Mouse (Mus musculus) frontal cortex, postnatal 25 days (tissue): ENCODE measurements around the gene Dnah1.

Experiments
- DNase-seq, 2 experiments: peaks; one replicate each; pipeline ENCODE4 v3.0.0; 2022; ENCODE audit warnings: low spot score in 2 of 2

The Dnah1 gene

GRCm38 (mm10) chr14:31317754-31318153 is 5.9 kb downstream of the Dnah1 start:
- no peak for DNase-seq

- DNase-seq, result no peak
These were observed 7.1 kb downstream of the Dnah1 start for GRCm38 (mm10) chr14:31316613-31317012.

- no peak for DNase-seq
These were observed 10.5 kb downstream of the Dnah1 start for GRCm38 (mm10) chr14:31313192-31313591.

- DNase-seq, result no peak
These were observed 38.0 kb downstream of the Dnah1 start for GRCm38 (mm10) chr14:31285728-31286127.

GRCm38 (mm10) chr14:31272164-31272563 is 51.5 kb downstream of the Dnah1 start:
- DNase-seq, result peak; percentile 81 to 82

- DNase-seq, result no peak
These were observed 52.6 kb downstream of the Dnah1 start for GRCm38 (mm10) chr14:31271121-31271520.

- DNase-seq, result no peak
These were observed 54.1 kb downstream of the Dnah1 start for GRCm38 (mm10) chr14:31269456-31270100.

- DNase-seq, result peak; percentile 31 to 58
These were observed 55.2 kb downstream of the Dnah1 start for GRCm38 (mm10) chr14:31268301-31269001.

- no peak for DNase-seq
These were observed 56.0 kb downstream of the Dnah1 start for GRCm38 (mm10) chr14:31267649-31268048.

GRCm38 (mm10) chr14:31260932-31261331 is 62.8 kb downstream of the Dnah1 start:
- no peak for DNase-seq

- DNase-seq, result no peak
These were observed 63.3 kb downstream of the Dnah1 start for GRCm38 (mm10) chr14:31260374-31260773.

- DNase-seq, result no peak
These were observed 65.1 kb downstream of the Dnah1 start for GRCm38 (mm10) chr14:31258476-31259050.

GRCm38 (mm10) chr14:31252091-31252490 is 71.6 kb downstream of the Dnah1 start:
- no peak for DNase-seq

GRCm38 (mm10) chr14:31251626-31252025 is 72.1 kb downstream of the Dnah1 start:
- no peak for DNase-seq

GRCm38 (mm10) chr14:31251084-31251604 is 72.6 kb downstream of the Dnah1 start, which contains the start of the genes Phf7 and Bap1:
TSS of gene Phf7 (minus strand) at chr14:31251317.
TSS of gene Bap1 (plus strand) at chr14:31251450.
- peak; percentile 95 to 96 for DNase-seq

GRCm38 (mm10) chr14:31250222-31251083 is 73.2 kb downstream of the Dnah1 start:
- DNase-seq, result no peak

GRCm38 (mm10) chr14:31248396-31248795 is 75.3 kb downstream of the Dnah1 start:
- no peak for DNase-seq

- no peak for DNase-seq
These were observed 77.8 kb downstream of the Dnah1 start for GRCm38 (mm10) chr14:31245946-31246345.

GRCm38 (mm10) chr14:31244777-31245176 is 78.9 kb downstream of the Dnah1 start:
- no peak for DNase-seq

GRCm38 (mm10) chr14:31240528-31240927 is 83.2 kb downstream of the Dnah1 start:
- DNase-seq, result no peak

GRCm38 (mm10) chr14:31237101-31237882 is 86.4 kb downstream of the Dnah1 start:
- DNase-seq, result no peak
